Mouse (Mus musculus) ES-E14 (cell line): ENCODE measurements around the gene Tnfrsf21. TPM values are rescaled to one million over a fixed set of nuclear protein-coding genes. Genes with fewer than 3 reads are reported as not detected.

ENCODE experiments used
- DNase-seq: peaks from one replicate; pipeline ENCODE4 v3.0.0-alpha.2; 2013; ENCODE audit warnings: low read depth, low spot score
- H3K27ac ChIP-seq: 2 replicates; pipeline ENCODE4 v1.5.1; 2012; ENCODE audit warnings: low read depth, mild to moderate bottlenecking, low read length, moderate library complexity, mixed read lengths; ENCODE audit not compliant: poor library complexity, insufficient read depth, severe bottlenecking
- H3K36me3 ChIP-seq: 2 replicates; pipeline ENCODE4 v1.6.1; 2012; ENCODE audit warnings: mild to moderate bottlenecking, low read length, moderate library complexity, mixed read lengths; ENCODE audit not compliant: control insufficient read depth, poor library complexity, insufficient read depth, severe bottlenecking
- H3K4me1 ChIP-seq, 2 experiments: fragments of 150-350 bp in 1 of 2; sonication (generic) in 1 of 2; 2 replicates each; pipeline ENCODE4 v1.6.1; 2012; ENCODE audit warnings: low read length in 2 of 2, mild to moderate bottlenecking in 1 of 2, mixed read lengths in 1 of 2; ENCODE audit not compliant: control insufficient read depth in 2 of 2, insufficient read depth in 2 of 2, poor library complexity in 1 of 2
- H3K4me3 ChIP-seq, 2 experiments: fragments of 150-350 bp in 1 of 2; sonication (generic) in 1 of 2; 2 replicates each; pipeline ENCODE4 v1.5.1; 2012; ENCODE audit warnings: low read length in 2 of 2, low read depth in 1 of 2, mild to moderate bottlenecking in 1 of 2, mixed read lengths in 1 of 2; ENCODE audit not compliant: insufficient read depth in 1 of 2, poor library complexity in 1 of 2, severe bottlenecking in 1 of 2
- H3K9ac ChIP-seq: 2 replicates; pipeline ENCODE4 v1.6.1; 2012; ENCODE audit warnings: low read depth, mild to moderate bottlenecking, low read length, mixed read lengths; ENCODE audit not compliant: poor library complexity, insufficient read depth, severe bottlenecking
- H3K9me3 ChIP-seq: fragments of 150-350 bp; sonication (generic); 2 replicates; pipeline ENCODE4 v1.6.1; 2012; ENCODE audit warnings: low read depth, mild to moderate bottlenecking, low read length; ENCODE audit not compliant: control insufficient read depth, insufficient read depth
- CHD2 ChIP-seq: IDR thresholded peaks from 2 replicates; pipeline ENCODE4 v1.6.1; 2014; ENCODE audit warnings: mild to moderate bottlenecking, low read depth, low read length, inconsistent platforms
- HCFC1 ChIP-seq: IDR thresholded peaks from 2 replicates; pipeline ENCODE4 v1.6.1; 2012; ENCODE audit warnings: low read length, inconsistent platforms, borderline replicate concordance; ENCODE audit not compliant: insufficient read depth
- MAFK ChIP-seq: IDR thresholded peaks from 2 replicates; pipeline ENCODE4 v1.6.1; 2014; ENCODE audit warnings: mild to moderate bottlenecking, low read depth, low read length, inconsistent platforms; ENCODE audit not compliant: insufficient read depth
- ZC3H11A ChIP-seq: IDR thresholded peaks from 2 replicates; pipeline ENCODE4 v1.6.1; 2012; ENCODE audit warnings: low read depth, mild to moderate bottlenecking, inconsistent platforms, low read length, borderline replicate concordance
- ZNF384 ChIP-seq: IDR thresholded peaks from 2 replicates; pipeline ENCODE4 v1.6.1; 2012; ENCODE audit warnings: low read depth, low read length, inconsistent platforms
- in situ Hi-C, 2 experiments: fragments of 600-800 bp; cut with MboI; formaldehyde crosslinking; loops; one replicate each; pipeline ENCODE4 v1.15.1; 2025; ENCODE audit warnings: low sequenced_read_pairs in 2 of 2, inconsistent platforms in 1 of 2; ENCODE audit not compliant: unreplicated experiment in 2 of 2
- total RNA-seq: library from RNA; depleted of rRNA; stranded (reverse); fragments of 300-350 nt; gene quantifications from 2 replicates; pipeline ENCODE4 v1.2.3, GENCODE M21; 2012

Gene Tnfrsf21
- total RNA-seq, 1 experiment: 19.8 TPM

DNA sequence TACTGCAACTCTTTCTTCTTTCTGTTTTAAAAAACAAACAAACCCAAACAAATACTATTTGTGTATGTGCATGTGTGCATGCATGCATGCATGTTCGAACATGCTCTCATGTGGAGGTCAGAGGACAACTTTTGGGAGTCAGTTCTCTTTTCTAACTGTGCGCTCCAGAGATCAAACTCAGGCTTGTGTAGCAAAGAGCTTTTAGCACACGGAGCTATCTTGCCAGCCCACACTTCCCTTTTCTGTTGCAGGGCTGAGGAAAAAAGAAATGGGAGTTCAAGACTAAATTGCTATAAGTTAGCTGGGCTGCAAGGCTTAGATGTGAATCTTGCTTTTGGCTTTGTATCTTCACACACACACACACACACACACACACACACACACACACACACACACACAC lies 24.2 kb downstream of the Tnfrsf21 start:
- Histone ChIP-seq H3K36me3 (peaks cover 21% of the 10 kb centered on the region), H3K4me1 (peaks cover 3 to 6% of the 10 kb centered on the region in 2 experiments; a peak in 3 of 4 replicates), H3K4me3 (no peak overlapping the region), H3K9me3 (no peaks in the 10 kb centered on the region), H3K27ac (no peak overlapping the region), H3K9ac (no peak overlapping the region)
- DNase-seq: no peak
- TF ChIP-seq MAFK (no peak), HCFC1 (no peak), ZNF384 (no peak), ZC3H11A (no peak), CHD2 (no peak)
- in situ Hi-C loops: no loop called here

DNA sequence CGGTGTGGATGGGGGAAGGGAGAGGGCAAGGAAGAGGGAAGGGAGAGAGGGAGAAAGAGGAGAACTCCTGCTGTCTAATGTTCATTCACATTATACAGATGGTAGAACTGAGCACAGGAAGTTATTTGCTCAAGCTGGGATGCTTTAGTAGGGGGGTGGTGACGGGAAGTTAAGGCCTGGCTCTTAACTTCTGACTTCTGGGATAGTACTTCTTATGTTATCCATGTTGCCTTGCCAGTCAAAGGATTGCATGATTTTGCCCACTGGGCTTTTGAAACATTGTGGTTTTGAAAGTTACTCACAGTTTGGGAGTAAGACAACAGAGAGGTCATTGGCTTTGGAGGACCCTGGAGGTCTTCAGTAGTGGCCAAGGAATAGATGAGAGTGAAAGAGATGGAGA lies 34.3 kb downstream of the Tnfrsf21 start:
- Histone ChIP-seq H3K36me3 (no peaks in the 10 kb centered on the region; the same call in 1 of the 2 replicates), H3K9ac (no peak overlapping the region), H3K4me3 (no peak overlapping the region), H3K4me1 (no peaks in the 10 kb centered on the region), H3K9me3 (no peaks in the 10 kb centered on the region), H3K27ac (no peak overlapping the region)
- DNase-seq: no peak
- in situ Hi-C loops: no loop called here
- no peak for TF ChIP-seq ZC3H11A
- TF ChIP-seq CHD2: no peak
- TF ChIP-seq HCFC1: no peak
- TF ChIP-seq ZNF384: no peak
- TF ChIP-seq MAFK: no peak

DNA sequence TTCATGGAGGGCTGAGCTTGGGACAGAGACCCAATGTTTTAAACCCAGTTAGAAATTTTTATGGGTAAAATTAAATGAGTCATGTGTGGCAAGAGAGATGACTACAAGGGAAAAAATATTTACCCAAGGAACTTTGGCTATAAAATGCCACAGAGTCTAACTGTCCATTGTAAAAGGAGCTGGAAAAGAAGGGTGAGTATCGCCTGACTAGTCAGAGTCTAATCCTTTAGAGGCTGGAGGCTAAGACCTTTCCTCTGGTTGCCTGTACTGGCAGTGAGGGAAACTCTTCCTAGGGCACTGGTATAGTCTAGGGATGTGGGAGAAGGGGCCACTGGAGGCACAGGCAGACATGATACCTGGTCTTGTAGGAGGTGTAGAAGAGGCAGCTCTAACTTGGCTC lies 36.4 kb downstream of the Tnfrsf21 start:
- DNase-seq: no peak

DNA sequence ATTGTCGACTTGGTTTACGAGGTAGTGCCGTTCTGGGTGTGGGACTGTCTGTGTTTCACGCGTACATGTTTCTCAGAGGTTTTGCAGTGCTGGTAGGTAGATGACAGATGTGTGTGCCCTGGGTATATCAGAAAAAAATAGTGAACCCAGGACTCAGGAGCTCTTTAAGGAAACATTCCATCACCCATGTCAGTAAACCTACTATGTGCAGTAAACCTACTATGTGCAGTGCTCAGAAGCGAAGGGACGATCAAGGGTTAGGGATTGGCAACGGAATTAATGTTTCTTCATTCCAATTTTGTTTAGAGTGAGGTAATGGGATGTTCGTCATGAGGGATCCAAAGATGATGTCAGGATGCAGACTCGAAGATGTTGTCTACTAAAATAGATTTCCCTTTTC lies 37.6 kb downstream of the Tnfrsf21 start:
- no peak for DNase-seq
- Histone ChIP-seq H3K36me3 (no peaks in the 10 kb centered on the region; the same call in 1 of the 2 replicates), H3K9me3 (no peaks in the 10 kb centered on the region), H3K4me3 (no peak overlapping the region), H3K27ac (no peak overlapping the region), H3K4me1 (no peaks in the 10 kb centered on the region), H3K9ac (no peak overlapping the region)
- TF ChIP-seq ZNF384: no peak
- no peak for TF ChIP-seq HCFC1
- in situ Hi-C loops: no loop called here

More for the DNA sequence above, 36.4 kb downstream of the Tnfrsf21 start:
- Histone ChIP-seq H3K4me1 (no peaks in the 10 kb centered on the region), H3K36me3 (no peaks in the 10 kb centered on the region; the same call in 1 of the 2 replicates), H3K9ac (no peak overlapping the region), H3K4me3 (no peak overlapping the region), H3K27ac (no peak overlapping the region), H3K9me3 (no peaks in the 10 kb centered on the region)
- TF ChIP-seq ZNF384 (no peak), CHD2 (no peak), MAFK (no peak), HCFC1 (no peak), ZC3H11A (no peak)
- in situ Hi-C loops: no loop called here
